Mouse (Mus musculus) Patski (cell line): Measurements from ENCODE around the gene Rnf20. TPM values are rescaled to one million over a fixed set of nuclear protein-coding genes. Genes with fewer than 3 reads are reported as not detected.

ENCODE experiments used
- ATAC-seq: fragments of 100-300 bp; one replicate; pipeline ENCODE4 v1.8.0; 2021
- CTCF ChIA-PET: fragments of 350-600 bp; sonication (Branson Sonifier 250); formaldehyde crosslinking; loops from one replicate; lab custom pipeline; 2022; ENCODE audit warnings: inconsistent platforms; lab: Charles Lee
- POLR2A ChIA-PET: fragments of 350-600 bp; sonication (Branson Sonifier 250); formaldehyde crosslinking; loops from one replicate; lab custom pipeline; 2022; ENCODE audit warnings: antibody characterized with exemption, inconsistent platforms; lab: Charles Lee
- DNase-seq: peaks from one replicate; pipeline ENCODE4 v3.0.0-alpha.2; 2011; ENCODE audit warnings: low read depth, low spot score
- H3K27me3 ChIP-seq: fragments of 371-371 bp; one replicate; pipeline ENCODE4 v1.5.1; 2021
- CTCF ChIP-seq: fragments of 100-300 bp; IDR thresholded peaks from one replicate; pipeline ENCODE4 v1.5.1; 2021
- in situ Hi-C: fragments of 300-500 bp; cut with MboI; formaldehyde crosslinking; loops from 3 replicates; pipeline ENCODE4 v1.11.1; 2018; ENCODE audit warnings: low pct_unique_long_range_greater_than_20kb, mixed read lengths
- polyA plus RNA-seq: library from polyadenylated mRNA; unstranded; gene quantifications from one replicate; pipeline ENCODE4 v1.2.3, GENCODE M21; 2021

The Rnf20 gene
- polyA plus RNA-seq, 1 experiment from 2014 or later = 30.5 TPM

DNA sequence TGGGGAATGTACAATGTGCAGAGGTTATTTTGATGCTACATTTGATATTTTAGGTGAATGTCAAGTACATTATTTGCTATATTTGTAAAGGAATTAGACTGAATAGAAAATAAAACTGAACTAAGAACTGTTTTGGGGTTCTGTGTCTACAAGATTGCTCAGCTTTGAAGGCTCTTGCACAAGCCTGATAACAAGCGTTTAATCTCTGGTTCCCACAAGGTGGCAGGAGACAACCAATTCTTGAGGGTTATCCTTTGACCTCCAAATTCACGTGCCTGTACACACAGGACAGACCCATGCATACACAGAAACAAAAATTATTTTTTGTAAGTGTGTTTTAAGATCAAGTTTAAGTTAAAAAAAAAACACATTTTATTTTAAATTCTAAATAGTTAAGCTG lies 8.1 kb downstream of the Rnf20 start:
- CTCF ChIA-PET = no interaction called here
- no peaks in the 10 kb centered on the region for H3K27me3 ChIP-seq
- POLR2A ChIA-PET = no interaction called here
- in situ Hi-C loops = loop anchor here (25.0 kb wide), 1 partner anchor 1178 kb away; the partner anchor contains the start of gene Tex10
- no peak for TF ChIP-seq CTCF
- DNase-seq (no peak), ATAC-seq (no peak)

- ATAC-seq = no peak
- in situ Hi-C loops = no loop called here
- ChIA-PET CTCF (no interaction called here), POLR2A (no interaction called here)
- no peaks in the 10 kb centered on the region for H3K27me3 ChIP-seq
- no peak for TF ChIP-seq CTCF
- DNase-seq = no peak
These were observed 27.6 kb downstream of the Rnf20 start for GRCm38 (mm10) chr4:49659421-49659820.

- in situ Hi-C loops = no loop called here
- CTCF ChIA-PET = interaction anchor here (1.3 kb wide), 1 partner anchor 26 kb away, joined by 4 read pairs; no protein-coding TSS in a partner anchor
These were observed 29.9 kb downstream of the Rnf20 start for GRCm38 (mm10) chr4:49661664-49662063.

GRCm38 (mm10) chr4:49662231-49662630 lies 30.4 kb downstream of the Rnf20 start:
- in situ Hi-C loops = no loop called here
- ChIA-PET POLR2A (no interaction called here), CTCF (no interaction called here)
- ATAC-seq = no peak
- DNase-seq = no peak
- no peak for TF ChIP-seq CTCF
- no peaks in the 10 kb centered on the region for H3K27me3 ChIP-seq

More at GRCm38 (mm10) chr4:49661664-49662063, 29.9 kb downstream of the Rnf20 start:
- DNase-seq (no peak), ATAC-seq (no peak)
- H3K27me3 ChIP-seq = no peaks in the 10 kb centered on the region
- POLR2A ChIA-PET = no interaction called here
- no peak for TF ChIP-seq CTCF

GRCm38 (mm10) chr4:49664850-49665249 lies 33.0 kb downstream of the Rnf20 start:
- H3K27me3 ChIP-seq = no peaks in the 10 kb centered on the region
- TF ChIP-seq CTCF = no peak
- in situ Hi-C loops = no loop called here
- POLR2A ChIA-PET = no interaction called here
- DNase-seq (no peak), ATAC-seq (no peak)
- CTCF ChIA-PET = interaction anchor here (1.0 kb wide), 1 partner anchor 10 kb away, joined by 3 read pairs; no protein-coding TSS in a partner anchor

DNA sequence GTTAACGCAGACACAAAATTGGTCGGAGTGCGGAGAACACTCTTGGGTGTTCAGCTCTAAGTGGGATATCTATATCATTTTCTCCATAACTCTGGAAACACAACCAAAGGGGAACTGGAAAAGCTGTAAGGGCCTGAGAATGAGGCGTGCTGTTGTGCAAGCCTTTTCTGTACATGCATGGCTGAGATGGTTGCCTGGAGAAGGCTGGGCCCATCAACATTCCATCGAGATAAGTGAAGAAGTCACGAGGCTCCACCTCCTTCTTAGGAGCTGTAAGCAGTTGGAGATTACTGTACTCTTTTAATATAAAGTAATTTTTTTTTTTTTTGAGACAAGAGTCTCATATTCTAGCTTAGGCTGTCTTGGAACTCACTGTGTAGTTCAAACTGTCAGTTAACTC lies 44.3 kb downstream of the Rnf20 start:
- DNase-seq (no peak), ATAC-seq (no peak)
- H3K27me3 ChIP-seq = no peaks in the 10 kb centered on the region
- TF ChIP-seq CTCF = no peak
- POLR2A ChIA-PET = no interaction called here
- CTCF ChIA-PET = no interaction called here
- in situ Hi-C loops = no loop called here

- ATAC-seq (no peak), DNase-seq (no peak)
- no peak for TF ChIP-seq CTCF
- in situ Hi-C loops = no loop called here
- POLR2A ChIA-PET = no interaction called here
- H3K27me3 ChIP-seq = no peaks in the 10 kb centered on the region
- CTCF ChIA-PET = no interaction called here
These were observed 45.0 kb downstream of the Rnf20 start for GRCm38 (mm10) chr4:49676790-49677189.

- POLR2A ChIA-PET = no interaction called here
These were observed 48.5 kb downstream of the Rnf20 start for GRCm38 (mm10) chr4:49680171-49680875.

DNA sequence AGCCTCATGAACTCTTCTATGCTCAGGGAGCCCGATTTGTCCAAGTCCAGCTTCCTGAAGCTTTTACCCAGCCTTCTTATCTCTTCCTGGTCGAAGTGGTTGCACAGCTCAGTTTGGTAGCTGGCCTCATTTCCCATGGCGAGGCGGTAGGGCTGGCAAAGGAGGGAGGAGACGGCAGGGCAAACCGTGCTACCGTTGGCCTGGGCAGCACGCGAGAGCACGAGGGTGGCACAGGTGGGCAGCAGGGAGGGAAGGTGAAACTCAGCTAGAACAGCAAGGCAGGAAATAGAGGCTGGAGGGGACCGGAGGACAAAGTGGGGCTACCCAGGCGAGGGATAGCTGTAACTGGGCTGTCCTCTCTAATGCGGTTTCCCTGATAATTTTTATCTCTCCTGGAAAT lies 50.0 kb downstream of the Rnf20 start, which contains the start of gene Ppp3r2:
TSS of gene Ppp3r2 (minus strand) at position 213 of the 400 bp plus-strand sequence.
- ATAC-seq = no peak
- no peak for TF ChIP-seq CTCF
- no peaks in the 10 kb centered on the region for H3K27me3 ChIP-seq
- CTCF ChIA-PET = no interaction called here
- POLR2A ChIA-PET = no interaction called here
- in situ Hi-C loops = no loop called here
- no peak for DNase-seq

More at GRCm38 (mm10) chr4:49680171-49680875, 48.5 kb downstream of the Rnf20 start:
- in situ Hi-C loops = no loop called here
- ATAC-seq (no peak), DNase-seq (no peak)
- no peaks in the 10 kb centered on the region for H3K27me3 ChIP-seq
- CTCF ChIA-PET = no interaction called here
- no peak for TF ChIP-seq CTCF

DNA sequence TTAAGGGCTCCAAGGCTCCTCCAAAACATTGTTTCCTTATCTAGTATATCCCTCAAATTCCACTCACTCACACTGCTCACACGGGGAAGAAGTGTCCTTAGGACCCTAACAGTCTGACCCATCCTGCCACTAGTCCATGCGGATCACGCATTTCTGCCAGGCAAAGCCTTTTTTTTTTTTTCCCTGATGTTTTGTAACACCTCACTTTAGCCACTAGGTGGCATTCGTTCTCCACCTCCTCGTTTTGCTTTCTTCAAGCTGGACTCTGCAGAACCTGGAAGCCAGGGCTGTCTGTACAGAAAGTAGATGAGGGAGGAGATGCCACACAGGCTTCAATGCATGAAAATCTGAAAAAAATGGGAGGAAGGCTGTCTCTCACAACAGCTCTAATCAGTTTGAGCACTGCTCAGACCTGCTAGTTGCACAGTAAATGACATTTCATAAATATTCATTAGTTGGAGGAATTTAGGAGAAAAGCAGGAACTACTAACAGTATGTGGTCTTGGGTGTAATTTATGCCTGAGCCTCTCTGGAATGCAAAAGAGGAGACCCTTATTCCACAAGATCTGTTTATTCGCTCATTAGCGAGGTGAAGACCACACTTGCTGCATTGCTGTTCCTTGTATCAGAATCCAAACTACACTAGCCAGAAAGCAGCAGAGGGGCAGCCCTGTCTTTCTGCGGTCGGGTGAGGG lies 56.9 kb downstream of the Rnf20 start:
- POLR2A ChIA-PET = no interaction called here
- peak; percentile 69 for ATAC-seq
- in situ Hi-C loops = no loop called here

More for the DNA sequence above, 56.9 kb downstream of the Rnf20 start:
- H3K27me3 ChIP-seq = peaks cover 3% of the 10 kb centered on the region
- DNase-seq = peak; percentile 7
- CTCF ChIA-PET = interaction anchor here (1.3 kb wide), 1 partner anchor 10 kb away, joined by 4 read pairs; no protein-coding TSS in a partner anchor
- TF ChIP-seq CTCF = peak; percentile 51
